Mouse (Mus musculus) liver, embryonic 11.5 days (tissue): ENCODE data around the gene Chchd10. TPM values are rescaled to one million over a fixed set of nuclear protein-coding genes. Genes with fewer than 3 reads are reported as not detected.

Source experiments
- ATAC-seq: fragments of 200-750 bp; cut with Nextera tagmentation; replicated peaks from 2 replicates; pipeline ENCODE4 v1.8.0; 2017; ENCODE audit warnings: moderate number of reproducible peaks, mild to moderate bottlenecking, moderate TSS enrichment, moderate library complexity; ENCODE audit not compliant: low FRiP score
- DNase-seq: peaks from one replicate; pipeline ENCODE4 v3.0.0-alpha.2; 2017; ENCODE audit warnings: low spot score
- H3K27ac ChIP-seq: fragments of 300-500 bp; sonication (generic); 2 replicates; pipeline ENCODE4 v1.5.1; 2014; ENCODE audit warnings: mild to moderate bottlenecking, low read depth, low read length, control low read depth
- H3K27me3 ChIP-seq: fragments of 300-500 bp; sonication (generic); replicated peaks from 2 replicates; pipeline ENCODE4 v1.6.1; 2014; ENCODE audit warnings: low read length, mixed read lengths; ENCODE audit not compliant: control insufficient read depth, insufficient read depth
- H3K36me3 ChIP-seq: fragments of 300-500 bp; sonication (generic); 2 replicates; pipeline ENCODE4 v1.6.1; 2014; ENCODE audit warnings: mild to moderate bottlenecking, low read length, moderate library complexity, mixed read lengths; ENCODE audit not compliant: control insufficient read depth, insufficient read depth
- H3K4me1 ChIP-seq: fragments of 300-500 bp; sonication (generic); replicated peaks from 2 replicates; pipeline ENCODE4 v1.6.1; 2014; ENCODE audit warnings: low read length, mixed read lengths; ENCODE audit not compliant: control insufficient read depth, insufficient read depth
- H3K4me2 ChIP-seq: fragments of 300-500 bp; sonication (generic); 2 replicates; pipeline ENCODE4 v1.6.1; 2014; ENCODE audit warnings: mild to moderate bottlenecking, control low read depth, moderate library complexity
- H3K4me3 ChIP-seq: fragments of 300-500 bp; sonication (generic); 2 replicates; pipeline ENCODE4 v1.5.1; 2014; ENCODE audit warnings: low read depth, low read length, control low read depth
- H3K9ac ChIP-seq: fragments of 300-500 bp; sonication (generic); 2 replicates; pipeline ENCODE4 v1.6.1; 2014; ENCODE audit warnings: low read depth, low read length, control low read depth
- H3K9me3 ChIP-seq: fragments of 300-500 bp; sonication (generic); 2 replicates; pipeline ENCODE4 v1.6.1; 2016; ENCODE audit warnings: low read length, inconsistent platforms, mixed read lengths; ENCODE audit not compliant: control insufficient read depth
- WGBS: fragments of 180-500 bp; shearing (Covaris S2); extraction: QIAGEN DNeasy Blood & Tissue Kit; methylation state at CpG from one replicate; pipeline ENCODE4 v1.1.7; 2014; 5-methylcytosine and 5-hydroxymethylcytosine counted together
- polyA plus RNA-seq: library from polyadenylated mRNA; unstranded; fragments of >200 nt; fragmentation: Nextera tagmentation; extraction: Ambion mirVana; gene quantifications from 2 replicates; pipeline ENCODE4 v1.2.1, GENCODE M21; 2014

The Chchd10 gene
- polyA plus RNA-seq, 1 experiment from 2014 or later = 113 TPM

DNA sequence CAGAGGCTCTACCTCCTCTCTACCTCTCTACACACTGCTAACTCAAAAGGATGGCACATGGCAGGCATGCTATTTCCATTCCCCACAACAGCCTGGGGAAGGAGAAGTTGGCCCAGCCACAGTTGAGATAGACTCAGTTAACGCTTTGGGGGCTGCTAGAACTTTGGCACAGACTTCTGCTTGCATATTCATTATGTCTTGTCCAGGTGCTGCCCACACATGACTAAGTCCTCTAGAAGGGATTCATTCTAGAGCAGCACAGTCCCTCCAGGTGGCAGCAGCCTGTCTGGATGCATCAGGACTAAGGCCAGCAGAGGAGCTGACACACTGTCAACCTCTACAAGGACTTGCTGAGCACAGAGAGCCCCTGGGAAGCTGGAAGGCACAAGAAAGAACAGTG lies 36.7 kb upstream of the Chchd10 start:
- Histone ChIP-seq H3K4me3 (no peak overlapping the region), H3K4me2 (no peak overlapping the region), H3K27me3 (no peaks in the 10 kb centered on the region), H3K27ac (no peak overlapping the region), H3K9ac (no peak overlapping the region), H3K9me3 (no peaks in the 10 kb centered on the region), H3K36me3 (peaks cover 34% of the 10 kb centered on the region), H3K4me1 (peaks cover 12% of the 10 kb centered on the region)
- ATAC-seq = no peak
- WGBS = 81% methylated on average over 1 of the region's 1 CpGs
- no peak for DNase-seq

DNA sequence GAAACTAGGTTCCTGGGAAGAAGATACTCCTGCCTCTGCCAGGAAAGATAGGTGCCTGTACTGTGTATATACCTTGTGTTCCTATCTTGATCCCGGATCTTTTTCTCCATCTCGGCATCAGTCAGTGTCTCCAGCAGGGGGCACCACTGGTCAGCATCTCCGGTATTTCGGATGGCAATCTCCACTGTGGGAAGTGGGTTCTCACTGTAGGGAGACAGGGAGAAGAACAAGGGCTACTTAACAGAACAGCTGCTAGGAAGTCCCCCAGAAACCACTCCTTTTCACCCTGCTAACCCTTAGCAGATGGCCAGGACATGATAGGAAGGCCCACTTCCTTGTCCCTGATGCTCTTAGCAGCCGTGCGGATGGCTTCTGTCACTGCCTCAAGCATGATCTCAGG lies 35.6 kb upstream of the Chchd10 start:
- ATAC-seq (no peak), DNase-seq (no peak)
- WGBS = 46% methylated on average over 6 of the region's 6 CpGs
- Histone ChIP-seq H3K9ac (no peak overlapping the region), H3K36me3 (peaks cover 45% of the 10 kb centered on the region), H3K4me2 (no peak overlapping the region), H3K27ac (no peak overlapping the region), H3K4me3 (no peak overlapping the region), H3K9me3 (no peaks in the 10 kb centered on the region), H3K4me1 (peaks cover 12% of the 10 kb centered on the region), H3K27me3 (no peaks in the 10 kb centered on the region)

- no peak overlapping the region; the same call in 1 of the 2 replicates for H3K27ac ChIP-seq
Measured at GRCm38 (mm10) chr10:75898039-75898564, 34.8 kb upstream of the Chchd10 start.

GRCm38 (mm10) chr10:75898846-75899245 lies 34.1 kb upstream of the Chchd10 start:
- no peak for ATAC-seq
- no peak for DNase-seq

More at GRCm38 (mm10) chr10:75898039-75898564, 34.8 kb upstream of the Chchd10 start:
- Histone ChIP-seq H3K4me3 (no peak overlapping the region), H3K27me3 (no peaks in the 10 kb centered on the region), H3K4me1 (peaks cover 8% of the 10 kb centered on the region), H3K9me3 (no peaks in the 10 kb centered on the region), H3K9ac (no peak overlapping the region), H3K36me3 (peaks cover 48% of the 10 kb centered on the region), H3K4me2 (no peak overlapping the region)
- 83% methylated on average over 6 of the region's 6 CpGs for WGBS
- ATAC-seq (no peak), DNase-seq (no peak)

DNA sequence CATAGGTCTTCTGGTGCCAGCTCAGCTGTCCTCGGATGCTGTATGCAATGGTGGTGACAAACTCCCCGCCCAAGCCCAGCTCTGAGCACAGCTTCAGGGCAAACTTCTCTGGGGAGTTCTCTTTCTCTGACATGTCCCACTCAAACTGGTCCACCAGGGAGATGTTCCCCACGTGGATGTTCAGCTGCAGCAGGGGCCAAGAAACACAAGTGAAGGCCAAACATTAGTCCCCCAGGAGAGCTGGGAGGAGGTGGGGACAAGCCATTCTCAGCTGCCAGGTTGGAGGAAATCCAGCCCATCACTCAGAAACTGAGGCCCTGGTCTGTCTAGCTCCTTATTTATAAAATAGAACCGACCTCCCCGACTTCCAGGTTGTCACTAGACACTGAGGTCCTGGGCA lies 28.5 kb upstream of the Chchd10 start:
- ATAC-seq = no peak
- no peak overlapping the region for H3K4me2 ChIP-seq
- H3K4me3 ChIP-seq = no peak overlapping the region
- H3K27ac ChIP-seq = no peak overlapping the region
- H3K36me3 ChIP-seq = peaks cover 61% of the 10 kb centered on the region
- H3K27me3 ChIP-seq = no peaks in the 10 kb centered on the region
- no peaks in the 10 kb centered on the region for H3K9me3 ChIP-seq
- 90% methylated on average over 5 of the region's 5 CpGs for WGBS
- no peak for DNase-seq
- H3K4me1 ChIP-seq = no peaks in the 10 kb centered on the region
- no peak overlapping the region for H3K9ac ChIP-seq

More at GRCm38 (mm10) chr10:75898846-75899245, 34.1 kb upstream of the Chchd10 start:
- 71% methylated on average over 3 of the region's 3 CpGs for WGBS
- no peaks in the 10 kb centered on the region for H3K27me3 ChIP-seq
- H3K4me3 ChIP-seq = no peak overlapping the region
- peaks cover 55% of the 10 kb centered on the region for H3K36me3 ChIP-seq
- no peak overlapping the region for H3K9ac ChIP-seq
- peaks cover 2% of the 10 kb centered on the region for H3K4me1 ChIP-seq
- H3K27ac ChIP-seq = no peak overlapping the region
- H3K9me3 ChIP-seq = no peaks in the 10 kb centered on the region
- no peak overlapping the region for H3K4me2 ChIP-seq

DNA sequence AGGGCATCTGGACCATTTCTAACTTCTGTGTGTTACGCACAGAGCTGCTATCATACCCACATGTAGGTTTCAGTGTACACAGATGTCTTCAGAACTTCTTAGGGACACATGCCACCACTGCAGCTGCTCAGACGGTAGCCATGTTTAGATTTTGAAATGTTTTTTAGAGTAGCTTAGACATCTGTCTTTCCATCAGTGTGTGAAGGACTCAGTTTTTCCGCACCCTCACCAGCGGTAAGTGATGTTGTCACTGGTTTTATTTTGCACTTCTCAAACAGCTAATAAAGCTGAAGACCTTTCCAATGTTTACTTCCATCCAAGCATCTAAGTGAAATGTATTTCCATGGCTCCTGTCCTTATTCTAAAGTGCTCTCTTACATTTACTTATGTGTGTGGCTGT lies 26.0 kb upstream of the Chchd10 start:
- DNase-seq (no peak), ATAC-seq (no peak)
- no peaks in the 10 kb centered on the region for H3K9me3 ChIP-seq
- no peak overlapping the region for H3K9ac ChIP-seq
- no peaks in the 10 kb centered on the region for H3K27me3 ChIP-seq
- 92% methylated on average over 4 of the region's 4 CpGs for WGBS
- H3K4me1 ChIP-seq = no peaks in the 10 kb centered on the region
- no peak overlapping the region for H3K27ac ChIP-seq
- H3K4me3 ChIP-seq = no peak overlapping the region
- peaks cover 65% of the 10 kb centered on the region for H3K36me3 ChIP-seq
- no peak overlapping the region for H3K4me2 ChIP-seq

GRCm38 (mm10) chr10:75910698-75911097 lies 22.2 kb upstream of the Chchd10 start:
- Histone ChIP-seq H3K27me3 (no peaks in the 10 kb centered on the region), H3K4me3 (no peak overlapping the region), H3K27ac (no peak overlapping the region), H3K36me3 (peaks cover 48% of the 10 kb centered on the region), H3K9me3 (no peaks in the 10 kb centered on the region), H3K9ac (no peak overlapping the region), H3K4me1 (no peaks in the 10 kb centered on the region), H3K4me2 (no peak overlapping the region)
- no peak for ATAC-seq
- DNase-seq = no peak
- 90% methylated on average over 2 of the region's 2 CpGs for WGBS

GRCm38 (mm10) chr10:75913013-75913589 lies 19.8 kb upstream of the Chchd10 start:
- DNase-seq (no peak), ATAC-seq (no peak)
- H3K36me3 ChIP-seq = peaks cover 46% of the 10 kb centered on the region
- no peaks in the 10 kb centered on the region for H3K27me3 ChIP-seq
- no peaks in the 10 kb centered on the region for H3K4me1 ChIP-seq
- no peak overlapping the region for H3K9ac ChIP-seq
- no peak overlapping the region for H3K4me3 ChIP-seq
- H3K9me3 ChIP-seq = no peaks in the 10 kb centered on the region
- no peak overlapping the region for H3K27ac ChIP-seq
- 63% methylated on average over 6 of the region's 6 CpGs for WGBS
- no peak overlapping the region for H3K4me2 ChIP-seq

DNA sequence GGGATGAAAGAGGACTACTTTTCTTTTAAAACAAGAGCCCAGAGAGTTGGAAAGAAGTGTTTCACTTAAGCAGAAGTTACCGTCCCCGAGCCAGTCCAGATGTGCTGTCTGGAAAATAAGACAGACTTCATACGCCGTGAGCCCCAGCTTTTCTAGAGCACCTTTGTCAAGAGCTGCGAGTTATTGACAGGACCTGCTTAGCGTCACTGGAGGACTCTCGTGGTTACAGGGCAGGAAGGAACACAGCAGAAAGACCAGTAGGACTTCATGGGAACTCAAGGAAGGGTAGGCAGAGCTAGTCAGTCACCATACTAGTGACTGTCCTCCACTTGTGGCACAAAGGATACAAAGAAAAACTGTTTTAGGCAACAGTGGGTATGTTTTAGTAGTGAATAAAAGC lies 17.4 kb upstream of the Chchd10 start:
- Histone ChIP-seq H3K27ac (no peak overlapping the region), H3K9ac (no peak overlapping the region), H3K4me2 (no peak overlapping the region), H3K4me1 (peaks cover 10% of the 10 kb centered on the region), H3K36me3 (peaks cover 38% of the 10 kb centered on the region), H3K27me3 (no peaks in the 10 kb centered on the region), H3K9me3 (no peaks in the 10 kb centered on the region), H3K4me3 (no peak overlapping the region)
- no peak for DNase-seq
- WGBS = 81% methylated on average over 7 of the region's 7 CpGs
- no peak for ATAC-seq
